ENCODE assay signal across 9 mouse cellular contexts in genomic region chr7:31082831-31083588, GRCm38 (mm10). TPM values are rescaled to one million over a fixed set of nuclear protein-coding genes. Genes with fewer than 3 reads are reported as not detected.
DNase-seq lines count a peak whose midpoint lies in the region; ATAC-seq and TF ChIP-seq lines count a peak whose summit lies in the region.
"Had no signal": no experiment of that assay in that cellular context is flagged by ENCODE, and none has a peak within 500 bp of the region (broad histone marks: within the 10 kb centered on the region; RNA-seq: fewer than 3 reads in every experiment).

No protein-coding gene starts in this region.

- no peaks in the 10 kb centered on the region for H3K27me3 ChIP-seq in neural tube, embryonic 12.5 days (replicated peaks)
- H3K27me3 ChIP-seq in neural tube, embryonic 15.5 days (replicated peaks) = no peaks in the 10 kb centered on the region

- TF ChIP-seq CTCF in olfactory bulb, adult 2 months (IDR thresholded peaks at IDR 0.05; ENCODE audit: insufficient read depth, low read depth, low read length) = no peak

- no peak for TF ChIP-seq POLR2A in olfactory bulb, adult 2 months (IDR thresholded peaks at IDR 0.05; ENCODE audit: insufficient read depth, low read depth, low read length)

- no peak overlapping the region for H3K27ac ChIP-seq in neural tube, embryonic 12.5 days
- no peak overlapping the region for H3K27ac ChIP-seq in neural tube, embryonic 15.5 days (replicated peaks)
- H3K27ac ChIP-seq in olfactory bulb, adult 2 months (ENCODE audit: insufficient read depth, low read depth, low read length) = peak overlapping the region; percentile 46; the same call in 1 of the 2 replicates

- DNase-seq in adrenal gland, adult 8-10 months = peak; percentile 39
- DNase-seq in adrenal gland, adult 18-20 months (ENCODE audit: low spot score in 2 of 2) = no peak
- peak; percentile 80 to 83 for DNase-seq in gastrocnemius, adult 8-10 months (ENCODE audit: low spot score in 2 of 2)
- DNase-seq in kidney, postnatal 25 days = peak; percentile 14 to 75
- DNase-seq in thymus, postnatal 25 days = no peak

- 0 out of 2 replicates have a peak, but pooled peaks have one; percentile 19 for ATAC-seq in neural tube, embryonic 12.5 days (ENCODE audit: low FRiP score, low read depth)
- no peak for ATAC-seq in neural tube, embryonic 15.5 days (ENCODE audit: low FRiP score)

- no peaks in the 10 kb centered on the region for H3K36me3 ChIP-seq in neural tube, embryonic 12.5 days
- no peaks in the 10 kb centered on the region for H3K36me3 ChIP-seq in neural tube, embryonic 15.5 days

- 63% methylated on average over 14 of the region's 14 CpGs for WGBS in neural tube, embryonic 12.5 days
- 78% methylated on average over 14 of the region's 14 CpGs for WGBS in neural tube, embryonic 15.5 days
- WGBS in olfactory bulb, adult 2 months = 60% methylated on average over 14 of the region's 14 CpGs

- H3K9me3 ChIP-seq in neural tube, embryonic 12.5 days = 0 out of 2 replicates have a peak, but pooled peaks cover 4% of the 10 kb centered on the region
- no peaks in the 10 kb centered on the region for H3K9me3 ChIP-seq in neural tube, embryonic 15.5 days (replicated peaks)

- H3K4me3 ChIP-seq in neural tube, embryonic 12.5 days = no peak overlapping the region
- no peak overlapping the region for H3K4me3 ChIP-seq in neural tube, embryonic 15.5 days (replicated peaks)
- H3K4me3 ChIP-seq in olfactory bulb, adult 2 months (ENCODE audit: insufficient read depth, low read depth, low read length) = no peak overlapping the region

- H3K4me1 ChIP-seq in neural tube, embryonic 12.5 days = peaks cover 9% of the 10 kb centered on the region; the same call in 1 of the 2 replicates
- peaks cover 5% of the 10 kb centered on the region; the same call in 1 of the 2 replicates for H3K4me1 ChIP-seq in neural tube, embryonic 15.5 days
- H3K4me1 ChIP-seq in olfactory bulb, adult 2 months (ENCODE audit: control insufficient read depth, insufficient read depth, low read length) = peaks cover 22% of the 10 kb centered on the region

- H3K9ac ChIP-seq in neural tube, embryonic 12.5 days = no peak overlapping the region
- no peak overlapping the region for H3K9ac ChIP-seq in neural tube, embryonic 15.5 days (replicated peaks)

- no peak overlapping the region for H3K4me2 ChIP-seq in neural tube, embryonic 12.5 days (replicated peaks)
- H3K4me2 ChIP-seq in neural tube, embryonic 15.5 days = no peak overlapping the region

RNA-seq across cellular contexts. Expression of gene Fxyd3, which starts 6.5 kb away (rescaled TPM):
- total RNA-seq in adrenal gland, adult 8-10 months (2022) = 1 to 10 TPM in 1 of 4 experiments, under 1 TPM in 3; 0.73 to 1.3 (median 0.86) TPM
- 1 to 10 TPM; 1.4 to 4.4 TPM for total RNA-seq in adrenal gland, adult 18-20 months (2021)
- polyA plus RNA-seq in neural tube, embryonic 12.5 days (2016; fragmentation: Nextera tagmentation; extraction: Ambion mirVana) = 7.1 and 7.8 TPM in 2 replicates
- polyA plus RNA-seq in neural tube, embryonic 15.5 days (2015; fragmentation: Nextera tagmentation; extraction: Ambion mirVana) = 0.79 and 14.6 TPM in 2 replicates
- 1 to 10 TPM in 2 of 4 experiments, under 1 TPM in 2; 0.77 to 1.3 (median 0.92) TPM for total RNA-seq in gastrocnemius, adult 8-10 months (2022)
- polyA plus RNA-seq in olfactory bulb, adult 2 months (2012; ENCODE audit: insufficient read depth, insufficient read length, low replicate concordance, missing spikeins) = not detected in 2 replicates
- total RNA-seq: neutrophil, adult 5-6 weeks had no signal

RNA-seq across cellular contexts. Expression of gene Lgi4, which starts 23.9 kb away (rescaled TPM):
- total RNA-seq in adrenal gland, adult 8-10 months (2022) = 1 to 10 TPM; 2.8 to 8.8 (median 4.2) TPM
- total RNA-seq in adrenal gland, adult 18-20 months (2021) = 1 to 10 TPM; 3.0 to 8.1 TPM
- 4.7 and 6.1 TPM in 2 replicates for polyA plus RNA-seq in neural tube, embryonic 12.5 days (2016; fragmentation: Nextera tagmentation; extraction: Ambion mirVana)
- polyA plus RNA-seq in neural tube, embryonic 15.5 days (2015; fragmentation: Nextera tagmentation; extraction: Ambion mirVana) = 1.3 and 1.7 TPM in 2 replicates
- total RNA-seq in gastrocnemius, adult 8-10 months (2022) = 1 to 10 TPM; 1.4 to 3.5 (median 2.3) TPM
- not detected in 2 replicates for polyA plus RNA-seq in olfactory bulb, adult 2 months (2012; ENCODE audit: insufficient read depth, insufficient read length, low replicate concordance, missing spikeins)

RNA-seq across cellular contexts. Expression of gene Fxyd1, which starts 26.0 kb away (rescaled TPM):
- total RNA-seq in adrenal gland, adult 8-10 months (2022) = 100 to 1,000 TPM; 110 to 212 (median 163) TPM
- 100 to 1,000 TPM; 193 to 280 TPM for total RNA-seq in adrenal gland, adult 18-20 months (2021)
- 24.1 and 26.5 TPM in 2 replicates for polyA plus RNA-seq in neural tube, embryonic 12.5 days (2016; fragmentation: Nextera tagmentation; extraction: Ambion mirVana)
- 26.8 and 36.9 TPM in 2 replicates for polyA plus RNA-seq in neural tube, embryonic 15.5 days (2015; fragmentation: Nextera tagmentation; extraction: Ambion mirVana)
- total RNA-seq in gastrocnemius, adult 8-10 months (2022) = 100 to 1,000 TPM; 556 to 826 (median 679) TPM
- not detected in 2 replicates for polyA plus RNA-seq in olfactory bulb, adult 2 months (2012; ENCODE audit: insufficient read depth, insufficient read length, low replicate concordance, missing spikeins)
- total RNA-seq: neutrophil, adult 5-6 weeks had no signal

RNA-seq across cellular contexts. Expression of gene Fxyd7, which starts 31.7 kb away (rescaled TPM):
- total RNA-seq in adrenal gland, adult 8-10 months (2022) = 1 to 10 TPM; 2.0 to 4.1 (median 2.3) TPM
- total RNA-seq in adrenal gland, adult 18-20 months (2021) = 1 to 10 TPM; 1.9 to 2.3 TPM
- 64.5 and 79.5 TPM in 2 replicates for polyA plus RNA-seq in neural tube, embryonic 12.5 days (2016; fragmentation: Nextera tagmentation; extraction: Ambion mirVana)
- 357 and 417 TPM in 2 replicates for polyA plus RNA-seq in neural tube, embryonic 15.5 days (2015; fragmentation: Nextera tagmentation; extraction: Ambion mirVana)
- 1 to 10 TPM in 2 of 4 experiments, under 1 TPM in 1, not detected in 1; 0.99 to 1.3 (median 1.3) TPM for total RNA-seq in gastrocnemius, adult 8-10 months (2022)
- not detected in 2 replicates for polyA plus RNA-seq in olfactory bulb, adult 2 months (2012; ENCODE audit: insufficient read depth, insufficient read length, low replicate concordance, missing spikeins)

RNA-seq across cellular contexts. Expression of gene Hpn, which starts 32.1 kb away (rescaled TPM):
- total RNA-seq in adrenal gland, adult 8-10 months (2022) = 1 to 10 TPM in 3 of 4 experiments, under 1 TPM in 1; 0.26 to 1.5 (median 1.2) TPM
- 1 to 10 TPM; 1.2 to 1.4 TPM for total RNA-seq in adrenal gland, adult 18-20 months (2021)
- 0.27 and 0.46 TPM in 2 replicates for polyA plus RNA-seq in neural tube, embryonic 12.5 days (2016; fragmentation: Nextera tagmentation; extraction: Ambion mirVana)
- polyA plus RNA-seq in neural tube, embryonic 15.5 days (2015; fragmentation: Nextera tagmentation; extraction: Ambion mirVana) = 0.50 and 4.0 TPM in 2 replicates
- total RNA-seq in gastrocnemius, adult 8-10 months (2022) = 10 to 100 TPM; 15.2 to 21.0 (median 17.7) TPM
- not detected in 2 replicates for polyA plus RNA-seq in olfactory bulb, adult 2 months (2012; ENCODE audit: insufficient read depth, insufficient read length, low replicate concordance, missing spikeins)

Comparison
In these comparisons a context has a peak if more than half of its experiments do, and no peak if none do; other contexts are left out.
1. DNase-seq: peak in adrenal gland, adult 8-10 months (single experiment), gastrocnemius, adult 8-10 months (2 of 2) and kidney, postnatal 25 days (2 of 2); none in adrenal gland, adult 18-20 months (0 of 2) and thymus, postnatal 25 days (single experiment).